Mouse (Mus musculus) cerebellum, adult 11 months (tissue): ENCODE measurements around the gene Ptms.

Source experiments
- DNase-seq: peaks from one replicate; pipeline ENCODE4 v3.0.0; 2022

Ptms gene

DNA sequence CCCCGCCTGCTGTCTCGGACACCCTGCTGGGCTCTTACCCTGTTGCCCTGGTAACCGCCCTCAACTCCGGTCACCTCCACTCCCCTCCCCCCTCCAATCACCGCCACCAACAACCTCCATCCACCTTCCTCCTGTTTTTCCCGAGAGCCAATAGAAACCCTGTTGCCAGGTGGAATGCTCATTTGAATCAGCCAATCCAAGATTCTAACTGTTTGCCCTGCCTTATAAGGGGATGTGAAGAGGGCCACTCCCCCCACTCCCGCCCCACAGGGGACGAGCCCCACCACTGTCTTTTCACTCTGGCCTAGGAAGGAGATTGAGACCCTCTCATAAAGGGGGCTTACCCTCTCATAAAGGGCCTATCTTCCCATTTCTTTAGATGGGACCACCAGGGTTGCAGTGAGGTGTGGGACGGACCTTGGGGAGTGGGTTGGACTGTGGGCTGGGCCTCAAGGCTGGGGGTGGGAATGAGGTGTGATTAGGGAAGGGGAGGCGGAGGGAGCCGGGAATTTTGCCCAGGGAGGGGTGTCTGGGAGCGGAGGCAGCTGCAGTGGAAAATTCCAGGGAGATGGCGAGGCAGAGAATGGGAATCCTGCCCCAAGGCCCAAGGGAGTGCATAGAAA is at the start of gene Ptms:
Gene Ptms (minus strand): TSS at position 409 of the 623 bp plus-strand sequence.
- DNase-seq: peak; percentile 98

DNA sequence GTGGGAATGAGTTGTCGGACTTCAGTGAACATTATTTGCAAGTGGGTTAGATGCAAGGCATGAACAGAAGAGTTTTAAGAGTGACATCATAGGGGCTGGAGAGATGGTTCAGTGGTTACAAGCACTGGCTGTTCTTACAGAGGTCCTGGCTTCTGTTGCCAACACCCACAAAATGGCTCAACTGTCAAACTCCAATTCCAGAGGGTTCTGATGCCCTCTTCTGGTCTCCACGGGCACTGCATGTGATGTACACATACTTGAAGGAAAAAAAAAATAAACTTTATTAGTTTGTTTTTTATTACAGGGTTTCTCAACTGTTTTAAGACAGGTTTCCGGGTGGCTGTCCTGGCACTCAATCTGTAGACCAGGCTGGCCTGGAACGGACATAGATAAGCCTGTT is 47.9 kb upstream of the Ptms start:
- DNase-seq: peak; percentile 42

GRCm38 (mm10) chr6:124966466-124967118 is 46.7 kb upstream of the Ptms start:
- DNase-seq: no peak

DNA sequence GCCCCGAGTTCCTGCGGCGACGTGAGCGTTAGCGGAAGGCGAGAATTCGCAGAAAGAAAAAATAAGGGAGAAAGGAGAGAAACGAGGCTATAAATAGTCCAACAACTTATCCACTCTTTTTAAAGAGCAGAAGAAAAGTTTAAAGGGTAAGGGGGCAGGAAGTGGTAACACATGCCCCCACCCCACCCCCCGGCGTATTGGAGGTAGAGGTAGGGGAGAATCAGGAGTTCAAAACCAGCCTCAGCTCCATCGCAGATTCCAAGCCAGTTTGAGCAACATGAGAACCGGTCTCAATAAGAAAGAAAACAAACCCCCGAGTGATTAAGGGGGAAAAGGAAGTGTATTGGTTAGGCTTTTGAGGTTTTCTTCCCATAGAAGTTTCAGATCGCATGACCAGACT is 45.8 kb upstream of the Ptms start:
- no peak for DNase-seq

- DNase-seq: peak; percentile 94
Observed at GRCm38 (mm10) chr6:124965088-124965719, 45.3 kb upstream of the Ptms start, which contains the start of gene Cops7a. TSS of gene Cops7a (minus strand) at chr6:124965538.

DNA sequence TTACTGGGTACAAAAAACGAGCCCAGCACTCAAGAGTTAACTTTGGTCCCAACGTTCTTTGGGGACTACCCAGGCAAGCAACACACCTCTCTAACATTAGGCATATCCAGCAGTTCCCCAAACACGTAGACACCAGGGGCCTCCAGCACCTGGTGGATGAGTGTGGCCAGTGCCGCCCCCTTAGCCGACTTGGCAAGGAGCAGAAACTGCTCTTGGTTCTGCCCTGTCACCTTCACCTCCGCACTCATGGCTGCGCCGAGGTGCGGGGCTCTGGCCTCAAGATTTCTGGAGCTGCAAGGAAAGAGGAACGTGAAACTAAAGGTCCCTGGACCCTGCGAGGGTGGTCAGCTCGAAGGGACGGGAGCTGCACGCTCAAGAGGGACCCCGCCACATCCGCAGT is 44.7 kb upstream of the Ptms start:
- no peak for DNase-seq

DNA sequence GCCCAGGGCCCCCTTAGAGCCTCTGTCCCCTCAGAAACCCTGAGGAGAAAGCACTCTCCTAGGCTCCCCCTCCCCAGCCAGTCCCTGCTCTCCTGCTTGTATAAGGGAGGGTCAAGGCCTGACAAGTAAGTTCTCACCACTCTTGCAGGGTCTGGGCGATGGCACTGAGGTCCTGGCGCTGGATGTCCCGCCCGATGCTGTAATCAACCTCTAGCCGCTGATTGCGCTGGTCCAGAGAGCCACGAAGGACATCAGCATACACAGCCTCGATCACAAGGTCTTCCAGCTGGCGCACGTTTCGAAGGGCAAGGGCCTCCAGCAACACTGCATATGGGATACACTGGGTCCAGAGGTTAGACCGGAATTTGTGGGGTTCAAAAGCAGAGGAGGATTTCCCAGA is 41.1 kb upstream of the Ptms start:
- DNase-seq: no peak

DNA sequence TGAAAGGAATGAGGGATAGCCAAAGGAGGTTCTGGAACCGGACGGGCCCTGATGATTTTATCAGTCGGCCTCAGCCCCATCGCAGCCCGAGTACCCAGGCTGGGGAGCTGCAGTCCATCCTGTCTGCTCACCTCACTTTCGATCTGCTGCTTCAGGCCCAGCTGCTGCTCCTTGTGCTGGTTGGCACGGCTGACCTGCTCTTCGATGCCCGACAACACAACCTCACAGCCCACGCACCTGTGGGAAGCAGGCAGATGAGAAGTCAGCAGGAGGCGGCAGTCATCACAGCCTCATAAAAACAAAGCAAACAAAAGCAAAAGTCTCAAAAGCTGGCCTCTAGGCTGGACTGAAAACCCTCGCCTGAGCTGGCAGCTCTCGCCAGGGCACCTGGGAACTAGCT is 40.1 kb upstream of the Ptms start:
- no peak for DNase-seq

DNA sequence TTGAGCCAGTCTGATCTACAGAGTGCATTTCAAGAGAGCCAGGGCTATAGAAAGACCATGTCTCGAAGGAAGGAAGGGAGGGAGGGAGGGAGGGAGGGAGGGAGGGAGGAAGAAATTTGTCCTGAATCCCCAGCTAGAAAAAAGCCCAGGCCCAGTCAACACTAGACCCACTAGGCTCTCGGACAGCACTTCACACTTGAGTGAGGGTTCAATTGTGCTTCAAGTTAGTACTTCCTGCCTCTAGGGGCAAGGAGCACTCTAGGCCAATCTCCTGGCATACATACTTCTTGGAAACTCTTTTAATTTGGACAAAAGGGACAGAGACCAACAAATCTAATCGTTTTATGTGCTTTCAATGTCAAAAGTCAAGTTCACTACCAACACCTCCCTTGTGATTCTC is 38.2 kb upstream of the Ptms start:
- no peak for DNase-seq

DNA sequence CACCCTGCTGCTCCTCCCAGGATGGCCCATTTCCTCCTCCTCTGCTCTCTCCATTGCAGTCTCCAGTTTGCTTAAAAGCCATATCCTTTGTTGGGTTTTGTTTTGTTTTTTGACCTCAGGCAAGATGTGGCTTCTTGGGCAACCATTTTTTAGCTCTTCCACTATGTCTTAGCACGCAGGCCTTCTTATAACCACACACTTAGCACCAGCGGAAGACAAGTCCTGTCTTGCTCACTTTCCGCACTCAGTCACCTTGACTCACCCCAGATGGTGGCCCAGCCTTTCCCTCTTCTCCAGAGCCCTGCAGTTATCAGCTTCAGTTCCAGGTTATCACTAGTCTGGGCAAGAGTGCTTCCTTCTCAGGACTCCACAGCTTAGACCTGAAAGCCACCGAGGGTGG is 35.3 kb upstream of the Ptms start:
- no peak for DNase-seq

DNA sequence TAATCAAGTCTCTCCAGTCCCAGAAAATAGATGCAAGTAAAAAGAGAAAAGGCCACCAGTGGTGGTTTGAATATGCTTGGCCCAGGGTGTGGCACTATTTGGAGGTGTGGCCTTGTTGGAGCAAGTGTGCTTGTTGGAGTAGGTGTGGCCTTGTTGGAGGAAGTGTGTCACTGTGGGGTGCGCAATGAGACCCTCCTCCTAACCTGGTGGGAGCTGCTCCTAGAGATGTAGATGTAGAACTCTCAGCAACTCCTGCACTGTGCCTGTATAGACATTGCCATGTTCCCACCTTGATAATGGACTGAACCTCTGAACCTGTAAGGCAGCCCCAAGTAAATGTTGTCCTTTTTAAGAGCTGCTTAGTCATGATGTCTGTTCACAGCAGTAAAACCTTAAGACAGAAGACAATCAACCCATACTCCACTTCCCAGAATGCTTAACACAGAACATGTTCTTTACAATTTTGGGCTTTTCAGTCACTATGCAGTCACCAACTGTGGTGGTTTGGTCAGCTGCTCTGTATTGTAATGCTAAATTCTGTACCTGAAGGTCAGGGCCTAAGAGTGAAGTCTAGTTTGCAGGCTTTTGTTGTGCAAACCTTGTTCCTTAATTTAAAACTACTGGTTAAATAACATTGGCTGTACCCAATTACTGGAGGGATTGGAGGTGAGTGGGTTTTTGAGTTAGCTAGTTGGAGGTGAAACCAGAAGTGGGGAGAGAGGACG is 34.2 kb upstream of the Ptms start:
- DNase-seq: no peak

GRCm38 (mm10) chr6:124943526-124943925 is 23.6 kb upstream of the Ptms start:
- DNase-seq: no peak

DNA sequence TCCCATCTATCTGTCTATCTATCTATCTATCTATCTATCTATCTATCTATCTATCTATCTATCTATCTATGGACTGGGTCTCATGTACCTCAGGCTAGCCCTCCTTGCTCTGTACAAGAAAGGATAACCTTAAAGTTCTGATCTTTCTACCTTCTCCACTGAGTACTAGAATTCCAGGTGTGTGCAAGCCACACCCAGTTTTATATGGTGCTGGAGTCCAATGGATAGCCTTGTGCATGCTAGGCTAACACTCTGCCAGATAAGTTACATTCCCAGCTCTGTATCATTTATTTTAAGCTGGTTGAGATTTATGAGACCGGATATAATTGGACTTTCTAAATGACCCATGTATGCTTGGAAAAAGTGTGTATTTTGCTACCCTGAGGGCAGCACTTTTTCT is 21.8 kb upstream of the Ptms start:
- no peak for DNase-seq

DNA sequence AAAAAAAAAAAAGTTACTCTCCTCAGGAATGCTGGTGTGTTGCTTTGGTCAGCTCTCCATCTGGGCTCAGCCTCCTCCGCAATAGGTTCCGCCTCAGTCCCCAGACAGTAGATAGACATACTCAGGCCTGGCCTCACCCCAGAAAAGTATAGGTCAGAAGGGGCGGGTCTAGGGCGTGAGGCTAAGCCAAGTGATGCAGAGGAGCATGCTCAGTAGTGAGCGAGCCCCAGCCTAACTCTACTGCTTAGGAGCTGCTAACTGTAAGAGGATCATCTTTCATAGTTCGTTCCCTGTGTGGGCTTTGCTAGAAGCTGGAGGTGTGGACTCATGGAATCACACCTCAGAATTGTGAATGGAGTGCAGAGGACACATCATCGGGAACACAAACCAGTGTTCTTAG is 18.7 kb upstream of the Ptms start:
- DNase-seq: no peak

- DNase-seq: no peak
Observed at GRCm38 (mm10) chr6:124937493-124937892, 17.6 kb upstream of the Ptms start.

- DNase-seq: no peak
Observed at GRCm38 (mm10) chr6:124936681-124937080, 16.8 kb upstream of the Ptms start.

- DNase-seq: no peak
Observed at GRCm38 (mm10) chr6:124934670-124935069, 14.8 kb upstream of the Ptms start.

DNA sequence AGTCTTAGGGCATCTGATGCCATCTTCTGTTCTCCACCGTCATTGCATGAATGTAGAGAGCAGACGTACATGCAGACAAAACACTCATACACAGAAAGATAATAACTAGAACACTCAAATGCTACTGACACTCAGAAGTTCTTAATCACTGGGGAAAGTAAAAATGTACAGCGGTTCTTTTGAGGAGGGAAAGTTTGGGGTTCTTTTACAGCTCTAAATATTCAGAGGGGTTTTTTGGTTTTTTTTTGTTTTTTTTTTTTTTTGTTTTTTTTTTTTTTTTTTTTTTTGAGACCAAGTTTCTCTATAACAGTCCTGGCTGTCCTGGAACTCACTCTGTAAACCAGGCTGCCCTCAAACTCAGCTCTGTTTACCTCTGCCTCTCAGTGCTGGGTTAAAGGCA is 13.2 kb upstream of the Ptms start:
- DNase-seq: no peak

GRCm38 (mm10) chr6:124932314-124932695 is 12.4 kb upstream of the Ptms start:
- DNase-seq: no peak

DNA sequence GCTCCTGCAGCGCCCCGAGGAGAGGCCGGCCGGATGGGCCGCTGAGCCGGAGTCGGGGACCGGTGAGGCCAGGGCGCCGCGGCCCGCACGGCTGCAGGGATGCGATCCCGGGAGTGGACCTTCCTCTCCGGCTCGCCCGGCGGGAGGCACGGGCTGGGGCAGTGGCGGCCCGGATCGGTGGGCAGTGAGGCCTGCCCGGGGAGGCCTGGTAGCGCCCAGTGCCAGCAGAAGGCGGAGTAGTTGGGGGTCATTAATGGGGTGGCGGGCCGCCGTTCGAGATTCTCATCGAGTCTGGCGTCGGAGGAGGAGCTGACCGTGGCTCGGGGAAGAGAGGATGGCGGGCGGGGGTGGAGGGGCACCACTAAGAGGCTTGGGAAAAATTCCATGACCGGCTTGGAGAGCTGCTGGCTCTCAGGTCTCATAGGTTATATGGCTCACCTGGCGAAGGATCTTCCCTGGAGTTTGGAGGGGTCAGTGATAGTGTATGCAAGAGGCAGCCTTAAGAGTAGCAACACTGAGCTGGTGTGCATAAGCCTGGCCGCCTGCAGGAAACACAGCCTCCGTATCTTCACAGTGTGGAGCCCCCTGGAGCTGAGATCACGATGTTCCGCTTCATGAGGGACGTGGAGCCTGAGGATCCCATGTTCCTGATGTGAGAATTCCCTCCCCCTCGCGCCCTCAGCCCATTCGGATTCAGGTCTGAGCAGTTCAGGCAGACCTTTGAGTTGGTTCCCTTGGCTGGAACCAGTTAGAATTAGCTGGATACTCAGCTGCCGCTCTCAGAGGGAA is 11.8 kb upstream of the Ptms start:
- peak; percentile 53 for DNase-seq

- peak; percentile 99 for DNase-seq
Observed at GRCm38 (mm10) chr6:124930754-124931524, 11.0 kb upstream of the Ptms start, which contains the start of gene Mlf2. TSS of gene Mlf2 (plus strand) at chr6:124931386.

- DNase-seq: no peak
Observed at GRCm38 (mm10) chr6:124930231-124930630, 10.3 kb upstream of the Ptms start.
